19 mouse cellular contexts compared by ENCODE assay signal in the genomic region with DNA sequence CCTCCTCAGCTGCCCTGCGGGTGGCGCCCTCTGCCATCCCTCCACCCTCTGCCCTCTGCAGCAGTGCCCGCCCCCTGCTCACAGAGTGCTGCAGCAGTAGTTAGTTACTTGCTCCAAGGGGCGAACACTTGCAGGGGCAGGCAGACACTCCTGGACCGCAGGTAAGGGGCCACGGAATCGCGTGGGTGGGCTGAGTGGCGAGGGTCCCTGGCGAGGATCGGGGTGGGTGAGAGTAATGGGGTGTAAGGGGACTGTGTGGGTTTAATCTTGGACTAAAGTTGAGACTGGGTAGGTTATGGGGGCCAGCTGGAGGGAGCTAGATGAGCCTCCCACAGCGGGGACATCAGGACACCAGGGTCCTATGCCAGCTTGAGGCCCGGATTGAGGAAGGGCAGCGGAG. TPM values are rescaled to one million over a fixed set of nuclear protein-coding genes. Genes with fewer than 3 reads are reported as not detected.
A peak's percentile ranks its signal among the peaks of the same experiment; 100 is the strongest.
DNase-seq lines count a peak whose midpoint lies in the region; ATAC-seq and TF ChIP-seq lines count a peak whose summit lies in the region.
"Not testable (repeated sequence)": the region's sequence is repeated elsewhere in the genome, so short reads cannot be mapped to it uniquely, and the experiment has no call there.
"Had no signal": no experiment of that assay in that cellular context is flagged by ENCODE, and none has a peak within 500 bp of the region (broad histone marks: within the 10 kb centered on the region; RNA-seq: fewer than 3 reads in every experiment).

No protein-coding gene starts in this region.

- H3K4me1 ChIP-seq in embryonic facial prominence, embryonic 15.5 days; heart, embryonic 12.5 days (replicated peaks); hindbrain, embryonic 13.5 days (replicated peaks); kidney, embryonic 15.5 days; lung, embryonic 15.5 days; midbrain, postnatal 0 days (ENCODE audit: insufficient read depth, low read length); stomach, postnatal 0 days (replicated peaks; ENCODE audit: control insufficient read depth, insufficient read depth): not testable (repeated sequence)

- H3K4me2 ChIP-seq in embryonic facial prominence, embryonic 15.5 days (replicated peaks) = peak overlapping the region; percentile 29; the same call in 1 of the 2 replicates
- peak overlapping the region; percentile 60 for H3K4me2 ChIP-seq in heart, embryonic 12.5 days
- peak overlapping the region; percentile 30 for H3K4me2 ChIP-seq in hindbrain, embryonic 13.5 days
- H3K4me2 ChIP-seq in kidney, embryonic 15.5 days = peak overlapping the region; percentile 31
- peak overlapping the region; percentile 26; the same call in 1 of the 2 replicates for H3K4me2 ChIP-seq in lung, embryonic 15.5 days
- 0 out of 2 replicates have a peak overlapping the region, but pooled peaks have one; percentile 24 for H3K4me2 ChIP-seq in midbrain, postnatal 0 days (ENCODE audit: low read depth, low read length, poor library complexity, severe bottlenecking)
- H3K4me2 ChIP-seq in stomach, postnatal 0 days (replicated peaks; ENCODE audit: low read depth) = not testable (repeated sequence)

- H3K36me3 ChIP-seq in embryonic facial prominence, embryonic 15.5 days; heart, embryonic 12.5 days; hindbrain, embryonic 13.5 days; kidney, embryonic 15.5 days; lung, embryonic 15.5 days; midbrain, postnatal 0 days (ENCODE audit: insufficient read depth, low read length); stomach, postnatal 0 days (ENCODE audit: control insufficient read depth, insufficient read depth, low read length): not testable (repeated sequence)

- not testable (repeated sequence) for H3K9ac ChIP-seq in embryonic facial prominence, embryonic 15.5 days; hindbrain, embryonic 13.5 days; kidney, embryonic 15.5 days; lung, embryonic 15.5 days; midbrain, postnatal 0 days (replicated peaks; ENCODE audit: low read length, poor library complexity, severe bottlenecking); stomach, postnatal 0 days (ENCODE audit: low read length)
- H3K9ac ChIP-seq in heart, embryonic 12.5 days = 0 out of 2 replicates have a peak overlapping the region, but pooled peaks have one; percentile 24

- not testable (repeated sequence) for H3K27me3 ChIP-seq in embryonic facial prominence, embryonic 15.5 days; heart, embryonic 12.5 days (replicated peaks); hindbrain, embryonic 13.5 days; kidney, embryonic 15.5 days; lung, embryonic 15.5 days; midbrain, postnatal 0 days (ENCODE audit: insufficient read depth, low read length); stomach, postnatal 0 days (ENCODE audit: control insufficient read depth, insufficient read depth, low read length)

- not testable (repeated sequence) for ATAC-seq in embryonic facial prominence, embryonic 15.5 days (ENCODE audit: insufficient number of reproducible peaks, low FRiP score, low TSS enrichment, low read depth); heart, embryonic 12.5 days (ENCODE audit: insufficient number of reproducible peaks, low FRiP score); hindbrain, embryonic 13.5 days (ENCODE audit: low FRiP score); kidney, embryonic 15.5 days (replicated peaks; ENCODE audit: low FRiP score); lung, embryonic 15.5 days (ENCODE audit: borderline replicate concordance, extremely low read depth, low FRiP score, low TSS enrichment); midbrain, postnatal 0 days (ENCODE audit: low FRiP score); stomach, postnatal 0 days (ENCODE audit: low FRiP score, low TSS enrichment)

- H3K4me3 ChIP-seq in embryonic facial prominence, embryonic 15.5 days (replicated peaks); hindbrain, embryonic 13.5 days; kidney, embryonic 15.5 days (replicated peaks); lung, embryonic 15.5 days; midbrain, postnatal 0 days (ENCODE audit: low read depth, low read length); stomach, postnatal 0 days (ENCODE audit: low read depth, low read length): not testable (repeated sequence)
- peak overlapping the region; percentile 31 for H3K4me3 ChIP-seq in heart, embryonic 12.5 days

- not testable (repeated sequence) for H3K27ac ChIP-seq in embryonic facial prominence, embryonic 15.5 days (replicated peaks); hindbrain, embryonic 13.5 days; kidney, embryonic 15.5 days; lung, embryonic 15.5 days; midbrain, postnatal 0 days (ENCODE audit: low read depth, low read length); stomach, postnatal 0 days (replicated peaks)
- peak overlapping the region; percentile 47; the same call in 1 of the 2 replicates for H3K27ac ChIP-seq in heart, embryonic 12.5 days (ENCODE audit: poor library complexity, severe bottlenecking)

- TF ChIP-seq EP300 in stomach, postnatal 0 days (optimal IDR thresholded peaks at IDR 0.05) = not testable (repeated sequence)

- 7% methylated on average over 14 of the region's 14 CpGs for WGBS in embryonic facial prominence, embryonic 15.5 days
- WGBS in heart, embryonic 12.5 days = 8% methylated on average over 14 of the region's 14 CpGs
- WGBS in hindbrain, embryonic 13.5 days = 8% methylated on average over 14 of the region's 14 CpGs
- 22% methylated on average over 14 of the region's 14 CpGs for WGBS in kidney, embryonic 15.5 days
- 13% methylated on average over 14 of the region's 14 CpGs for WGBS in lung, embryonic 15.5 days
- WGBS in midbrain, postnatal 0 days = 13% methylated on average over 11 of the region's 14 CpGs
- 18% methylated on average over 13 of the region's 14 CpGs for whole genome bisulfite sequencing in stomach, postnatal 0 days

- peak; percentile 3 for DNase-seq in adrenal gland, postnatal 10 days
- not testable (repeated sequence) for DNase-seq in midbrain, postnatal 0 days (ENCODE audit: low spot score)
- DNase-seq in stomach, postnatal 0 days (ENCODE audit: low spot score) = peak; percentile 11

- not testable (repeated sequence) for TF ChIP-seq CTCF in midbrain, postnatal 0 days (IDR thresholded peaks at IDR 0.05); stomach, postnatal 0 days (IDR thresholded peaks at IDR 0.05; ENCODE audit: low read depth)

- not testable (repeated sequence) for H3K9me3 ChIP-seq in embryonic facial prominence, embryonic 15.5 days (replicated peaks); heart, embryonic 12.5 days (replicated peaks); hindbrain, embryonic 13.5 days; kidney, embryonic 15.5 days (replicated peaks); lung, embryonic 15.5 days; midbrain, postnatal 0 days (ENCODE audit: low read length); stomach, postnatal 0 days (ENCODE audit: control insufficient read depth, low read length)

RNA-seq across cellular contexts. Expression of a gene that starts 16.6 kb away (rescaled TPM):
- total RNA-seq in adrenal gland, postnatal 10 days (2021) = not detected
- polyA plus RNA-seq in embryonic facial prominence, embryonic 15.5 days (2015; fragmentation: Nextera tagmentation; extraction: Ambion mirVana) = not detected in 2 replicates
- not detected in 2 replicates for polyA plus RNA-seq in heart, embryonic 12.5 days (2016; fragmentation: Nextera tagmentation; extraction: Ambion mirVana)
- polyA plus RNA-seq in hindbrain, embryonic 13.5 days (2015; fragmentation: Nextera tagmentation; extraction: Ambion mirVana) = not detected in 2 replicates
- polyA plus RNA-seq in kidney, embryonic 15.5 days (2015; fragmentation: Nextera tagmentation; extraction: Ambion mirVana) = not detected in 2 replicates
- polyA plus RNA-seq in lung, embryonic 15.5 days (2015; fragmentation: Nextera tagmentation; extraction: Ambion mirVana) = not detected in 2 replicates
- 0.33 TPM in 1 of 2 replicates, not detected in the other for total RNA-seq in midbrain, postnatal 0 days (2014; rRNA removed)
- 0.12 TPM in 1 of 2 replicates, not detected in the other for polyA plus RNA-seq in midbrain, postnatal 0 days (2015; fragmentation: Nextera tagmentation; extraction: Ambion mirVana)
- polyA plus RNA-seq in stomach, postnatal 0 days (2015; fragmentation: Nextera tagmentation; extraction: Ambion mirVana) = not detected in 2 replicates
- total RNA-seq: adrenal gland, postnatal 4 days; heart, postnatal 36 days; layer of hippocampus, postnatal 25 days; left cerebral cortex, postnatal 25 days; MEL had no signal
- polyA plus RNA-seq: forebrain, embryonic 14.5 days; gonadal fat pad, adult 2 months; large intestine, adult 2 months; liver, embryonic 15.5 days; spleen, adult 2 months; stomach, embryonic 16.5 days had no signal

RNA-seq across cellular contexts. Expression of a gene that starts 28.6 kb away (rescaled TPM):
- total RNA-seq in adrenal gland, postnatal 10 days (2021) = not detected
- polyA plus RNA-seq in embryonic facial prominence, embryonic 15.5 days (2015; fragmentation: Nextera tagmentation; extraction: Ambion mirVana) = not detected in 2 replicates
- polyA plus RNA-seq in heart, embryonic 12.5 days (2016; fragmentation: Nextera tagmentation; extraction: Ambion mirVana) = not detected in 2 replicates
- not detected in 2 replicates for polyA plus RNA-seq in hindbrain, embryonic 13.5 days (2015; fragmentation: Nextera tagmentation; extraction: Ambion mirVana)
- not detected in 2 replicates for polyA plus RNA-seq in kidney, embryonic 15.5 days (2015; fragmentation: Nextera tagmentation; extraction: Ambion mirVana)
- polyA plus RNA-seq in lung, embryonic 15.5 days (2015; fragmentation: Nextera tagmentation; extraction: Ambion mirVana) = not detected in 2 replicates
- total RNA-seq in midbrain, postnatal 0 days (2014; rRNA removed) = not detected in 2 replicates
- polyA plus RNA-seq in midbrain, postnatal 0 days (2015; fragmentation: Nextera tagmentation; extraction: Ambion mirVana) = not detected in 2 replicates
- polyA plus RNA-seq in stomach, postnatal 0 days (2015; fragmentation: Nextera tagmentation; extraction: Ambion mirVana) = not detected in 2 replicates
- total RNA-seq: adrenal gland, postnatal 4 days; heart, postnatal 36 days; layer of hippocampus, postnatal 25 days; left cerebral cortex, postnatal 25 days; MEL had no signal
- polyA plus RNA-seq: forebrain, embryonic 14.5 days; gonadal fat pad, adult 2 months; large intestine, adult 2 months; liver, embryonic 15.5 days; spleen, adult 2 months; stomach, embryonic 16.5 days had no signal

RNA-seq across cellular contexts. Expression of a gene that starts 38.5 kb away (rescaled TPM):
- total RNA-seq in adrenal gland, postnatal 10 days (2021) = not detected
- polyA plus RNA-seq in embryonic facial prominence, embryonic 15.5 days (2015; fragmentation: Nextera tagmentation; extraction: Ambion mirVana) = not detected in 2 replicates
- polyA plus RNA-seq in heart, embryonic 12.5 days (2016; fragmentation: Nextera tagmentation; extraction: Ambion mirVana) = not detected in 2 replicates
- 0.23 TPM in 1 of 2 replicates, not detected in the other for polyA plus RNA-seq in hindbrain, embryonic 13.5 days (2015; fragmentation: Nextera tagmentation; extraction: Ambion mirVana)
- polyA plus RNA-seq in kidney, embryonic 15.5 days (2015; fragmentation: Nextera tagmentation; extraction: Ambion mirVana) = not detected in 2 replicates
- not detected in 2 replicates for polyA plus RNA-seq in lung, embryonic 15.5 days (2015; fragmentation: Nextera tagmentation; extraction: Ambion mirVana)
- total RNA-seq in midbrain, postnatal 0 days (2014; rRNA removed) = not detected in 2 replicates
- not detected in 2 replicates for polyA plus RNA-seq in midbrain, postnatal 0 days (2015; fragmentation: Nextera tagmentation; extraction: Ambion mirVana)
- not detected in 2 replicates for polyA plus RNA-seq in stomach, postnatal 0 days (2015; fragmentation: Nextera tagmentation; extraction: Ambion mirVana)
- total RNA-seq: adrenal gland, postnatal 4 days; heart, postnatal 36 days; layer of hippocampus, postnatal 25 days; left cerebral cortex, postnatal 25 days; MEL had no signal
- polyA plus RNA-seq: forebrain, embryonic 14.5 days; gonadal fat pad, adult 2 months; large intestine, adult 2 months; liver, embryonic 15.5 days; spleen, adult 2 months; stomach, embryonic 16.5 days had no signal
